Mouse (Mus musculus) cerebellum, adult 18-20 months (tissue): ENCODE data around the gene Gm2007.
"Not testable (repeated sequence)": the region's sequence is repeated elsewhere in the genome, so short reads cannot be mapped to it uniquely, and the experiment has no call there.

Source experiments
- DNase-seq, 2 experiments: peaks; one replicate each; pipeline ENCODE4 v3.0.0; 2021

Gene Gm2007

DNA sequence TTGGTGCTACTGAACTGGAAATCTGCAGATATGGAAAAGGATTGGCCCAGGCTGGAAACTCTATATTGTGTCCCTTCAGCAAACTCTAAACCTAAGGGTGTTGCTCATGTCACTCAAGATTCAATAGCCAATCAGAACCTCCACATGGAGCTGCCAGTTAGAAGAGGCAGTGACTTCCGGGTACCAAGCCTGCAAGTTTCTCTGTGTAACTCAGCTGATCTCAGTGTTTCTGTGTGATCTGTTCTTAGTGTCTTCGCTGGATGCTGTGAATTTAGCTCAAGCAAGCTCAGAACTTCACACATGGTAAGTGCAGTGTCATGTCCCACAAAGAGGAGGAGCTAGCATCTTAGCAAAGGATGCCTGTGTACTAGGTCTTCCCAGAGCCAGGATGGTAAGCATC is at the start of gene Gm2007:
TSS of gene Gm2007 (plus strand) at position 301 of the 400 bp plus-strand sequence.
- DNase-seq = not testable (repeated sequence)

GRCm38 (mm10) chr2:175703546-175703945 is 37.8 kb upstream of the Gm2007 start, which contains the start of gene Zfp969:
Gene Zfp969, minus strand, starts transcription at chr2:175703646.
- DNase-seq = not testable (repeated sequence)

DNA sequence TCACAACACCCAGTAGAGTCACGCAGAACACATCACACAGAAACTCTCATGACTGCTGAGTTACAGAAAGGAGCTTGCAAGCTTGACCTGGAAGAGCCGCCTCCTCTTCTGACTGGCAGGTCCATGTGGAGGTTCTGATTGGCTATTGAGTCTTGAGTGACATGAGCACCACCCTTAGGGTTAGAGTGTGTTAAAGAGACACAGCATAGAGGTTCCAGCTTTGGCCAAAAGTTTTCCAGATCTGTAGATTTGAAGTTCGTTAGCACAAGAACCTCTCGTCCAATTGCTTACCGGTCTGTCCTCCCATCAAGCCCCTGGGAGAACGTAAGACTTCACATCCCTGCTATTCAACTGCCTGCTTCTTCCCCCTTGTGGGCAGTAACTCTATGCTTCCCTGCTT is 59.7 kb downstream of the Gm2007 start, which contains the start of gene Gm14288:
TSS of gene Gm14288 (minus strand) at position 101 of the 400 bp plus-strand sequence.
- not testable (repeated sequence) for DNase-seq
